Mouse (Mus musculus) kidney, embryonic 16.5 days (tissue): ENCODE results near the gene Arpc5. TPM values are rescaled to one million over a fixed set of nuclear protein-coding genes. Genes with fewer than 3 reads are reported as not detected.

Source experiments
- polyA plus RNA-seq: library from polyadenylated mRNA; unstranded; fragments of >200 nt; fragmentation: Nextera tagmentation; extraction: Ambion mirVana; gene quantifications from 2 replicates; pipeline ENCODE4 v1.2.1, GENCODE M21; 2015

The Arpc5 gene
- polyA plus RNA-seq, 1 experiment from 2014 or later: 252 TPM

Other genes with a start within 250 kb of the Arpc5 start
- gene Apobec4, start 16.0 kb upstream of the Arpc5 start, polyA plus RNA-seq: not detected in 2 replicates
- 58.6 and 62.0 TPM in 2 replicates for gene Rgl1, start 191 bp upstream of the Arpc5 start, polyA plus RNA-seq
- gene Ncf2, start 33.7 kb downstream of the Arpc5 start, polyA plus RNA-seq: 6.7 and 7.8 TPM in 2 replicates
- 25.9 and 32.6 TPM in 2 replicates for gene Smg7, start 136.1 kb downstream of the Arpc5 start, polyA plus RNA-seq
- gene Nmnat2, start 188.5 kb downstream of the Arpc5 start, polyA plus RNA-seq: 0.86 and 1.3 TPM in 2 replicates